Comparison of ENCODE assay signal across 7 mouse cellular contexts in the genomic region with DNA sequence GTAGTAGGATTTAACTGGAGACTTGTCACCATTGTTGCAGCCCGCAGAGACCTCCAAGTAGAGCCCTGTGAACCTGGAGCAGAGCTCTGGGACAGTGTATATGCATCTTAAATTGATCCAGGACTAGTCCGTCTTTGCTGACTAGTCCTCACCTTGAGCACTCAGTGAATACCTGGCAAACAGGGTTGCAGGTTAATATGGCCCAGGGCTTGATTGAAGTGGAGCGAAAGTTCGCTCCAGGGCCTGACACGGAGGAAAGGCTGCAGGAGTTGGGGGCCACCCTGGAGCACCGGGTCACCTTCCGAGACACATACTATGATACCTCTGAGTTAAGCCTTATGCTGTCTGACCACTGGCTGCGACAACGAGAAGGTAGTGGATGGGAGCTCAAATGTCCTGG. TPM values are rescaled to one million over a fixed set of nuclear protein-coding genes. Genes with fewer than 3 reads are reported as not detected.
DNase-seq lines count a peak whose midpoint lies in the region; ATAC-seq and TF ChIP-seq lines count a peak whose summit lies in the region.

No protein-coding gene starts in this region.

- DNase-seq in lung, adult 18-20 months, result no peak
- no peak for DNase-seq in forebrain, embryonic 10.5 days (ENCODE audit: extremely low spot score, low spot score)
- no peak for DNase-seq in limb, embryonic 11.5 days (ENCODE audit: low spot score)
- no peak for DNase-seq in layer of hippocampus, postnatal 10 days (ENCODE audit: low spot score in 2 of 2)
- DNase-seq in yolk sac, embryonic 10.5 days (ENCODE audit: low spot score), result no peak

- WGBS in lung, embryonic 15.5 days, result 47% methylated on average over 9 of the region's 9 CpGs
- WGBS in forebrain, embryonic 10.5 days, result 58% methylated on average over 9 of the region's 9 CpGs
- 54% methylated on average over 9 of the region's 9 CpGs for WGBS in limb, embryonic 11.5 days
- WGBS in small intestine, adult 2 months, result 22% methylated on average over 9 of the region's 9 CpGs

- H3K4me2 ChIP-seq in lung, embryonic 15.5 days, result peak overlapping the region; percentile 67
- peak overlapping the region; percentile 60 for H3K4me2 ChIP-seq in limb, embryonic 11.5 days (ENCODE audit: low read depth, severe bottlenecking)

- H3K27ac ChIP-seq in lung, embryonic 15.5 days, result peak overlapping the region; percentile 73; the same call in 1 of the 2 replicates
- peak overlapping the region; percentile 98 for H3K27ac ChIP-seq in forebrain, embryonic 10.5 days
- H3K27ac ChIP-seq in limb, embryonic 11.5 days (replicated peaks; ENCODE audit: low read depth, low read length), result no peak overlapping the region
- H3K27ac ChIP-seq in small intestine, adult 2 months (ENCODE audit: insufficient read depth, low read depth, low read length), result peak overlapping the region; percentile 89

- peaks cover 34% of the 10 kb centered on the region for H3K4me1 ChIP-seq in lung, embryonic 15.5 days
- peaks cover 61% of the 10 kb centered on the region for H3K4me1 ChIP-seq in forebrain, embryonic 10.5 days
- H3K4me1 ChIP-seq in limb, embryonic 11.5 days (ENCODE audit: control insufficient read depth, insufficient read depth, low read length), result peaks cover 16% of the 10 kb centered on the region; the same call in 1 of the 2 replicates
- H3K4me1 ChIP-seq in small intestine, adult 2 months (ENCODE audit: control insufficient read depth, insufficient read depth, insufficient read length, low read length), result peaks cover 17% of the 10 kb centered on the region

- H3K27me3 ChIP-seq in lung, embryonic 15.5 days, result no peaks in the 10 kb centered on the region
- 0 out of 2 replicates have a peak, but pooled peaks cover 5% of the 10 kb centered on the region for H3K27me3 ChIP-seq in forebrain, embryonic 10.5 days (ENCODE audit: poor library complexity, severe bottlenecking)
- no peaks in the 10 kb centered on the region for H3K27me3 ChIP-seq in limb, embryonic 11.5 days (ENCODE audit: control insufficient read depth, insufficient read depth, low read length)
- no peaks in the 10 kb centered on the region for H3K27me3 ChIP-seq in small intestine, adult 2 months (ENCODE audit: control insufficient read depth, insufficient read depth, low read length)

- H3K9me3 ChIP-seq in lung, embryonic 15.5 days, result no peaks in the 10 kb centered on the region
- H3K9me3 ChIP-seq in forebrain, embryonic 10.5 days, result no peaks in the 10 kb centered on the region
- no peaks in the 10 kb centered on the region for H3K9me3 ChIP-seq in limb, embryonic 11.5 days (ENCODE audit: control insufficient read depth, low read length)

- no peak for TF ChIP-seq CTCF in small intestine, adult 2 months (IDR thresholded peaks at IDR 0.05; ENCODE audit: extremely low read depth, insufficient read length, insufficient replicate concordance, low read depth, low read length)

- TF ChIP-seq POLR2A in small intestine, adult 2 months (IDR thresholded peaks at IDR 0.05; ENCODE audit: low read depth, low read length), result no peak

- peak overlapping the region; percentile 66 for H3K9ac ChIP-seq in lung, embryonic 15.5 days
- peak overlapping the region; percentile 79 for H3K9ac ChIP-seq in limb, embryonic 11.5 days (ENCODE audit: low read length)

- H3K4me3 ChIP-seq in lung, embryonic 15.5 days, result peak overlapping the region; percentile 72
- H3K4me3 ChIP-seq in forebrain, embryonic 10.5 days, result peak overlapping the region; percentile 73
- peak overlapping the region; percentile 55 for H3K4me3 ChIP-seq in limb, embryonic 11.5 days (ENCODE audit: low read depth, low read length)
- peak overlapping the region; percentile 96 for H3K4me3 ChIP-seq in small intestine, adult 2 months (ENCODE audit: low read depth, low read length)

- ATAC-seq in lung, embryonic 15.5 days (ENCODE audit: borderline replicate concordance, extremely low read depth, low FRiP score, low TSS enrichment), result no peak
- ATAC-seq in limb, embryonic 11.5 days (ENCODE audit: insufficient number of reproducible peaks, low FRiP score, low TSS enrichment, low read depth), result 0 out of 2 replicates have a peak, but pooled peaks have one; percentile 2

- peaks cover 3% of the 10 kb centered on the region; the same call in 1 of the 2 replicates for H3K36me3 ChIP-seq in lung, embryonic 15.5 days
- H3K36me3 ChIP-seq in forebrain, embryonic 10.5 days (replicated peaks), result peaks cover 26% of the 10 kb centered on the region
- H3K36me3 ChIP-seq in limb, embryonic 11.5 days (ENCODE audit: control insufficient read depth, insufficient read depth, low read length), result peaks cover 5% of the 10 kb centered on the region; the same call in 1 of the 2 replicates
- peaks cover 27% of the 10 kb centered on the region for H3K36me3 ChIP-seq in small intestine, adult 2 months (ENCODE audit: control insufficient read depth, insufficient read depth, low read length)

RNA-seq across cellular contexts. Expression of a gene that starts 0.7 kb away (rescaled TPM):
- polyA plus RNA-seq in lung, embryonic 15.5 days (2015; fragmentation: Nextera tagmentation; extraction: Ambion mirVana), result 22.0 and 22.9 TPM in 2 replicates
- 30.5 and 31.4 TPM in 2 replicates for polyA plus RNA-seq in forebrain, embryonic 10.5 days (2016; fragmentation: Nextera tagmentation; extraction: Ambion mirVana)
- 22.3 and 23.1 TPM in 2 replicates for polyA plus RNA-seq in limb, embryonic 11.5 days (2014; fragmentation: Nextera tagmentation; extraction: Ambion mirVana)
- polyA plus RNA-seq in small intestine, adult 2 months (2012; rRNA removed), result 2.9 and 4.9 TPM in 2 replicates
- total RNA-seq in layer of hippocampus, postnatal 10 days (2021), result 10 to 100 TPM; 26.5 to 31.1 TPM

RNA-seq across cellular contexts. Expression of a gene that starts 3.1 kb away (rescaled TPM):
- polyA plus RNA-seq in lung, embryonic 15.5 days (2015; fragmentation: Nextera tagmentation; extraction: Ambion mirVana), result 4.2 and 4.3 TPM in 2 replicates
- polyA plus RNA-seq in forebrain, embryonic 10.5 days (2016; fragmentation: Nextera tagmentation; extraction: Ambion mirVana), result 8.1 and 9.2 TPM in 2 replicates
- 4.8 and 5.5 TPM in 2 replicates for polyA plus RNA-seq in limb, embryonic 11.5 days (2014; fragmentation: Nextera tagmentation; extraction: Ambion mirVana)
- polyA plus RNA-seq in small intestine, adult 2 months (2012; rRNA removed), result 2.2 and 4.2 TPM in 2 replicates
- 10 to 100 TPM; 34.0 to 39.3 TPM for total RNA-seq in layer of hippocampus, postnatal 10 days (2021)

RNA-seq across cellular contexts. Expression of a gene that starts 11.1 kb away (rescaled TPM):
- polyA plus RNA-seq in lung, embryonic 15.5 days (2015; fragmentation: Nextera tagmentation; extraction: Ambion mirVana), result 17.2 and 18.9 TPM in 2 replicates
- polyA plus RNA-seq in forebrain, embryonic 10.5 days (2016; fragmentation: Nextera tagmentation; extraction: Ambion mirVana), result 16.4 and 18.5 TPM in 2 replicates
- polyA plus RNA-seq in limb, embryonic 11.5 days (2014; fragmentation: Nextera tagmentation; extraction: Ambion mirVana), result 9.9 and 10.6 TPM in 2 replicates
- polyA plus RNA-seq in small intestine, adult 2 months (2012; rRNA removed), result 48.4 and 80.7 TPM in 2 replicates
- total RNA-seq in layer of hippocampus, postnatal 10 days (2021), result 10 to 100 TPM; 19.2 to 20.6 TPM

RNA-seq across cellular contexts. Expression of a gene that starts 21.5 kb away (rescaled TPM):
- polyA plus RNA-seq in lung, embryonic 15.5 days (2015; fragmentation: Nextera tagmentation; extraction: Ambion mirVana), result 0.33 and 0.37 TPM in 2 replicates
- 0.31 and 0.56 TPM in 2 replicates for polyA plus RNA-seq in forebrain, embryonic 10.5 days (2016; fragmentation: Nextera tagmentation; extraction: Ambion mirVana)
- polyA plus RNA-seq in limb, embryonic 11.5 days (2014; fragmentation: Nextera tagmentation; extraction: Ambion mirVana), result 0.17 and 0.18 TPM in 2 replicates
- 0.65 and 0.72 TPM in 2 replicates for polyA plus RNA-seq in small intestine, adult 2 months (2012; rRNA removed)
- 100 to 1,000 TPM; 410 to 431 TPM for total RNA-seq in layer of hippocampus, postnatal 10 days (2021)
